Mouse (Mus musculus) kidney, embryonic 15.5 days (tissue): Measurements from ENCODE around the gene Myl10. TPM values are rescaled to one million over a fixed set of nuclear protein-coding genes. Genes with fewer than 3 reads are reported as not detected.
"Not testable (repeated sequence)": the region's sequence is repeated elsewhere in the genome, so short reads cannot be mapped to it uniquely, and the experiment has no call there.

Source experiments
- ATAC-seq: fragments of 200-750 bp; cut with Nextera tagmentation; replicated peaks from 2 replicates; pipeline ENCODE4 v1.8.0; 2017; ENCODE audit warnings: moderate TSS enrichment; ENCODE audit not compliant: low FRiP score
- H3K27ac ChIP-seq: fragments of 300-500 bp; sonication (generic); 2 replicates; pipeline ENCODE4 v1.5.1; 2015; ENCODE audit warnings: mild to moderate bottlenecking, inconsistent platforms
- H3K27me3 ChIP-seq: fragments of 300-500 bp; sonication (generic); 2 replicates; pipeline ENCODE4 v1.6.1; 2015; ENCODE audit warnings: inconsistent platforms
- H3K36me3 ChIP-seq: fragments of 300-500 bp; sonication (generic); 2 replicates; pipeline ENCODE4 v1.6.1; 2015; ENCODE audit warnings: inconsistent platforms
- H3K4me1 ChIP-seq: fragments of 300-500 bp; sonication (generic); 2 replicates; pipeline ENCODE4 v1.6.1; 2015; ENCODE audit warnings: inconsistent platforms
- H3K4me2 ChIP-seq: fragments of 300-500 bp; sonication (generic); 2 replicates; pipeline ENCODE4 v1.6.1; 2015; ENCODE audit warnings: moderate library complexity, mild to moderate bottlenecking, inconsistent platforms
- H3K4me3 ChIP-seq: fragments of 300-500 bp; sonication (generic); replicated peaks from 2 replicates; pipeline ENCODE4 v1.5.1; 2015; ENCODE audit warnings: mild to moderate bottlenecking, inconsistent platforms
- H3K9ac ChIP-seq: fragments of 300-500 bp; sonication (generic); 2 replicates; pipeline ENCODE4 v1.6.1; 2015; ENCODE audit warnings: mild to moderate bottlenecking, inconsistent platforms
- H3K9me3 ChIP-seq: fragments of 300-500 bp; sonication (generic); replicated peaks from 2 replicates; pipeline ENCODE4 v1.6.1; 2016; ENCODE audit warnings: inconsistent platforms
- WGBS: fragments of 180-500 bp; shearing (Covaris S2); methylation state at CpG from one replicate; pipeline ENCODE4 v1.1.7; 2015; ENCODE audit warnings: mixed read lengths; 5-methylcytosine and 5-hydroxymethylcytosine counted together
- polyA plus RNA-seq: library from polyadenylated mRNA; unstranded; fragments of >200 nt; fragmentation: Nextera tagmentation; extraction: Ambion mirVana; gene quantifications from 2 replicates; pipeline ENCODE4 v1.2.1, GENCODE M21; 2015

The Myl10 gene
- not detected in 2 replicates for polyA plus RNA-seq

- no peak within 1 kb of the TSS for H3K9ac ChIP-seq
- ATAC-seq: no peak
- WGBS: 89% methylated on average over 4 of the region's 4 CpGs
- peaks cover 14% of the 10 kb centered on the region; the same call in 1 of the 2 replicates for H3K4me1 ChIP-seq
- H3K36me3 ChIP-seq: no peaks in the 10 kb centered on the region
- H3K9me3 ChIP-seq: no peaks in the 10 kb centered on the region
- H3K27ac ChIP-seq: no peak within 1 kb of the TSS
- no peaks in the 10 kb centered on the region for H3K27me3 ChIP-seq
- H3K4me2 ChIP-seq: no peak within 1 kb of the TSS
- H3K4me3 ChIP-seq: no peak within 1 kb of the TSS
Observed at GRCm38 (mm10) chr5:136692784-136693183, at the start of gene Myl10. Gene Myl10 (plus strand): TSS chr5:136693146.

GRCm38 (mm10) chr5:136646731-136647328, 46.1 kb upstream of the Myl10 start:
- Histone ChIP-seq H3K9me3 (no peaks in the 10 kb centered on the region), H3K27me3 (no peaks in the 10 kb centered on the region; the same call in 1 of the 2 replicates), H3K4me3 (no peak overlapping the region), H3K36me3 (no peaks in the 10 kb centered on the region), H3K27ac (no peak overlapping the region), H3K4me2 (no peak overlapping the region), H3K9ac (no peak overlapping the region), H3K4me1 (no peaks in the 10 kb centered on the region)
- no peak for ATAC-seq
- WGBS: 87% methylated on average over 4 of the region's 4 CpGs

GRCm38 (mm10) chr5:136649071-136649470, 43.9 kb upstream of the Myl10 start:
- Histone ChIP-seq H3K4me2 (no peak overlapping the region), H3K36me3 (no peaks in the 10 kb centered on the region), H3K27me3 (no peaks in the 10 kb centered on the region; the same call in 1 of the 2 replicates), H3K9me3 (no peaks in the 10 kb centered on the region), H3K9ac (no peak overlapping the region), H3K4me3 (no peak overlapping the region), H3K4me1 (no peaks in the 10 kb centered on the region), H3K27ac (no peak overlapping the region)
- 72% methylated on average over 5 of the region's 5 CpGs for WGBS
- ATAC-seq: no peak

- H3K9me3 ChIP-seq: no peaks in the 10 kb centered on the region
- no peak overlapping the region for H3K27ac ChIP-seq
- H3K4me2 ChIP-seq: no peak overlapping the region
- H3K4me3 ChIP-seq: no peak overlapping the region
- ATAC-seq: no peak
- WGBS: 95% methylated on average over 5 of the region's 5 CpGs
- H3K36me3 ChIP-seq: no peaks in the 10 kb centered on the region
- H3K27me3 ChIP-seq: no peaks in the 10 kb centered on the region; the same call in 1 of the 2 replicates
- no peaks in the 10 kb centered on the region for H3K4me1 ChIP-seq
- no peak overlapping the region for H3K9ac ChIP-seq
Observed at GRCm38 (mm10) chr5:136649655-136650054, 43.3 kb upstream of the Myl10 start.

- no peak for ATAC-seq
- no peaks in the 10 kb centered on the region for H3K9me3 ChIP-seq
Observed at GRCm38 (mm10) chr5:136654481-136654880, 38.5 kb upstream of the Myl10 start.

GRCm38 (mm10) chr5:136656830-136657395, 36.0 kb upstream of the Myl10 start:
- Histone ChIP-seq H3K27me3 (no peaks in the 10 kb centered on the region), H3K9ac (no peak overlapping the region), H3K4me2 (no peak overlapping the region), H3K4me3 (no peak overlapping the region), H3K4me1 (no peaks in the 10 kb centered on the region), H3K36me3 (no peaks in the 10 kb centered on the region), H3K9me3 (no peaks in the 10 kb centered on the region), H3K27ac (no peak overlapping the region)
- no peak for ATAC-seq
- WGBS: 85% methylated on average over 10 of the region's 10 CpGs

More at GRCm38 (mm10) chr5:136654481-136654880, 38.5 kb upstream of the Myl10 start:
- H3K4me1 ChIP-seq: no peaks in the 10 kb centered on the region
- H3K4me2 ChIP-seq: no peak overlapping the region
- no peaks in the 10 kb centered on the region for H3K36me3 ChIP-seq
- H3K27me3 ChIP-seq: no peaks in the 10 kb centered on the region
- H3K9ac ChIP-seq: no peak overlapping the region
- H3K4me3 ChIP-seq: no peak overlapping the region
- no peak overlapping the region for H3K27ac ChIP-seq

GRCm38 (mm10) chr5:136660721-136661120, 32.2 kb upstream of the Myl10 start:
- not testable (repeated sequence) for H3K4me3 ChIP-seq, ATAC-seq, H3K36me3 ChIP-seq, H3K4me2 ChIP-seq, H3K9ac ChIP-seq, H3K9me3 ChIP-seq, H3K27ac ChIP-seq, H3K27me3 ChIP-seq, H3K4me1 ChIP-seq
- 82% methylated on average over 5 of the region's 5 CpGs for WGBS

- H3K9ac ChIP-seq: no peak overlapping the region
- H3K4me3 ChIP-seq: no peak overlapping the region
- peaks cover 10% of the 10 kb centered on the region; the same call in 1 of the 2 replicates for H3K27me3 ChIP-seq
- no peaks in the 10 kb centered on the region for H3K4me1 ChIP-seq
- no peaks in the 10 kb centered on the region for H3K36me3 ChIP-seq
- 77% methylated on average over 10 of the region's 10 CpGs for WGBS
- no peak overlapping the region for H3K27ac ChIP-seq
- no peak overlapping the region for H3K4me2 ChIP-seq
- ATAC-seq: no peak
- H3K9me3 ChIP-seq: no peaks in the 10 kb centered on the region
Observed at GRCm38 (mm10) chr5:136662281-136662680, 30.7 kb upstream of the Myl10 start.

GRCm38 (mm10) chr5:136662822-136663221, 30.1 kb upstream of the Myl10 start:
- Histone ChIP-seq H3K4me3 (no peak overlapping the region), H3K27me3 (peaks cover 10% of the 10 kb centered on the region; the same call in 1 of the 2 replicates), H3K9ac (no peak overlapping the region), H3K27ac (no peak overlapping the region), H3K4me1 (no peaks in the 10 kb centered on the region), H3K4me2 (no peak overlapping the region), H3K9me3 (no peaks in the 10 kb centered on the region), H3K36me3 (no peaks in the 10 kb centered on the region)
- ATAC-seq: no peak
- 22% methylated on average over 1 of the region's 1 CpGs for WGBS

- no peaks in the 10 kb centered on the region for H3K9me3 ChIP-seq
- no peak overlapping the region for H3K9ac ChIP-seq
- no peaks in the 10 kb centered on the region for H3K36me3 ChIP-seq
- H3K27ac ChIP-seq: no peak overlapping the region
- WGBS: 3% methylated on average over 9 of the region's 9 CpGs
- no peaks in the 10 kb centered on the region for H3K4me1 ChIP-seq
- ATAC-seq: no peak
- H3K4me3 ChIP-seq: no peak overlapping the region
- peaks cover 10% of the 10 kb centered on the region; the same call in 1 of the 2 replicates for H3K27me3 ChIP-seq
- no peak overlapping the region for H3K4me2 ChIP-seq
Observed at GRCm38 (mm10) chr5:136664497-136664896, 28.4 kb upstream of the Myl10 start.

- H3K4me1 ChIP-seq: no peaks in the 10 kb centered on the region
- 81% methylated on average over 18 of the region's 18 CpGs for WGBS
- ATAC-seq: no peak
- no peak overlapping the region for H3K4me3 ChIP-seq
- peaks cover 5% of the 10 kb centered on the region; the same call in 1 of the 2 replicates for H3K9me3 ChIP-seq
- H3K9ac ChIP-seq: no peak overlapping the region
- H3K27ac ChIP-seq: no peak overlapping the region
- H3K4me2 ChIP-seq: no peak overlapping the region
- no peaks in the 10 kb centered on the region for H3K27me3 ChIP-seq
- H3K36me3 ChIP-seq: no peaks in the 10 kb centered on the region
Observed at GRCm38 (mm10) chr5:136676315-136677030, 16.5 kb upstream of the Myl10 start.

- no peaks in the 10 kb centered on the region for H3K36me3 ChIP-seq
- no peak overlapping the region for H3K4me3 ChIP-seq
- no peak for ATAC-seq
- 51% methylated on average over 6 of the region's 6 CpGs for WGBS
- no peaks in the 10 kb centered on the region for H3K4me1 ChIP-seq
- no peak overlapping the region for H3K4me2 ChIP-seq
- no peaks in the 10 kb centered on the region for H3K27me3 ChIP-seq
- no peak overlapping the region for H3K27ac ChIP-seq
- peaks cover 5% of the 10 kb centered on the region; the same call in 1 of the 2 replicates for H3K9me3 ChIP-seq
- no peak overlapping the region for H3K9ac ChIP-seq
Observed at GRCm38 (mm10) chr5:136678840-136679348, 14.1 kb upstream of the Myl10 start.
